Mouse (Mus musculus) urinary bladder, postnatal 10 days (tissue): ENCODE data around the gene Spns3.

Source experiments
- DNase-seq: peaks from one replicate; pipeline ENCODE4 v3.0.0; 2022; ENCODE audit warnings: low spot score

The Spns3 gene

DNA sequence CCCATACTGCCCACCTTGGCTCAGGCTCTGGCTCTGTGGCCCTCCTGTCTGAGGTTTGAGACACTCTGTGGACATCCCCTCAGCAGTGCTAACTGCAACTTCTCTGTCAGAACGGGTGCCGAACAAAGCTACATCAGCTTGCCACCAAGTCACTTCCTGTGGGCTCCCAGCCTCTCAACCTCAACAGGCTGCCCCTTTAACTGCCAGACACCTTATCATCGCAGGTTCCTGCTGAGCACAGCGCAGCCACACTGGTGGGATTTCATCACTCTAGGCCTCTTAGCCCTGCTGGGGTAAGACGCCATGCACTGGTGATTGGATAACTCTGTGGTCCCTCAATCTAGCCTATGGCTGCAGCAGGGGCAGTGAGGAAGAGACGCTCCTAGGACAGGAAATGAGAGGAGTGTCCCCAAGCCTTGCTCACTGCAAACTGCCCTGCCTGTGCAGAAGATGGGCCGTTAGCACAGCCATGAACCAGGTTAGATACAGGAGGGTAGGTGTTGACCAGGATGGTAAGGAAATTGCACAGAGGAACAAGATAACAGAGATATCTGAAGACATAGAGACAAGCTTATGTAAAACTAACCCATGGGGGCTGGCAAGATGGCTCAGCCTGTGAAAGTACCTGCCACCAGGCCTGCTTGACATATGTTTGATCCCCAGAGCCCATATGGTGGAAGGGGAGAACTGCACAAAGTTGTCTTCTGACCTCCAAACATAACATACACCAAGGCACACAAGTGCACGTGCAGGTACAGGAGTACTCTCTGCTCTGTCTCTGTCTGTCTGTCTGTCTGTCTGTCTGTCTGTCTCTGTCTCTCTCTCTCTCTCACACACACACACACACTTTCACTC, at the start of gene Spns3:
Gene Spns3, minus strand, starts transcription at position 373 of the 855 bp plus-strand sequence.
- no peak for DNase-seq

DNA sequence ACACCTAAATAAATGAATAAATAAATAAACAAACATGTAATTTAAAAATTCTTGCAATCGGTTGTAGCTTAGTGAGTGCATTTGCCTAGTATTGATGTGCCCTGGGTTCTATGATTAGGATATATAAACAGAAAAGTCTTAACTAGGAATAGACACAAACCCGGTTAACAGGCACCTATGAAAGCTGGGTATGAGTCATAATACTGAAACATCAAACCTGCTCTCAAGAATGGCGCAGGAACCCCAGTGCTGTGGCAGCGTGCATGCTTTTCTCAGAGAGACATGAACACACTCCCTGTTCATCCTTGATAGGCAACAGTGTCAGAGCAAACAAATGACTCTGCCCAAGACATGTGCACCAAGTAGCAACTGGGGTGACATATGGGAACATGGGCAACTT, 47.5 kb upstream of the Spns3 start:
- no peak for DNase-seq

DNA sequence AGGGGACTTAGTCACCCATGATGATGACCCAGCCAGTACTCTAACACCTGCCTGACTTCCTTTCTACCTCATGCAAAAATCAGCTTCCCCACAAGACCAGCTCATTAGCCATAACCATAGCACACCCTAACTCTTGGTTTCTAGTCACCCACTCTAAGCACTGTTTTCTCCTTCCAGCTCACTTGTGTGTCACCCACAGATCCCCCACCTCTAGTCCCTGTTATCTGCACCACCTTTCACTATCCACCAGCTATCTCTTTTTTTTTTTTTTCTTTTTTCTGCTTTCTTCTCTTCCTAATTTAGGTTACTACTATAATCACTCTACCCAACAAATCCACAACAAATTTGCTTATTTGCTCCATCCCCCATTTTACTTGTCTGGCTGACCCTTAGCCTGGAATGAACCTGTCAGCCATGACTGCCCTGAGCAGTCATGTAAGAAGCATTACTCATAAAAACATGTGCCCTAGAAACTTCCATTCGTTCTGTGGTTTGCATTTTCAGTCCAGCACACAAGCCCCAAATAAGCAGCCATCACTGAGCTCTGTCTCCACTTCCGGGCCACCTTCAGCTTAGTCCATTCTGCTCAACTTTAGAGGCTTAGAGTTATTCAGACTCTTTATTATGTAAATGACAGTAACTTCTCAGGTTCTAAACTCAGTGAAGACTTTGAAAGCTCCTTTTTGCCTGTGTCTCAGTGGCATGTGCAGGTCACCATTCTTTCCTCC, 44.9 kb upstream of the Spns3 start:
- DNase-seq = no peak

DNA sequence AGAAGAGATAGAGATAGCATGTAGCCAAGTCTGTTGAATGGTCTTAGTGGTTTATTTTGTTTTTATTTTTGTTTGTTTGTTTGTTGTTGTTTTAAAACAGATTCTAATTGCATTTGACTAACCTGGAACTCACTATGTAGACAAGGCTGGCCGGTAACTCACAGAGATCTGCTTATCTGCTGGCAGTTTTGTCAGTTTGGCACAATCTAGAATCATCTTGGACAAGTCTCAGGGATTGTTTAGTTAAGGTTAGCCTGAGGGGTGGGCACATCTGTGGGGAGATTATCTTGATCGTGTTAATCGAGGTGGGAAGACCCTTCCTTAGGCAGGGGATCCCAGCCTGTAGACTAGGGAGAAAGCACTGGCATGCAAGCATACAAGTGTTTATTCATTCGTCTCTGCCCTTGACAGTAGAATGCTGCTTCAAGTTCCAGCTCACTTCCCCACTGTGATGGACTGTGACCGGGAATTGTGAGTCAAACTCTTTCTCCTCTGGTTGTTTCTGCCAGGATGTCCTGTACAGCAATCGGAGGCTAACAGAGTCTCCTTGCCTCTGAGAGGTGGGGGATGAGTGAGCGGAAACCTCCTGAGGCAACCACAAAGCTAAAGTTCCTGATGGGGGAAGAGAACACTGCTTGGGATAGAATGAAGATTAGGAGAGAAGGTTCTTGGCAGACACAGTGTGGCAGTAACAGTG, 37.4 kb upstream of the Spns3 start:
- no peak for DNase-seq

DNA sequence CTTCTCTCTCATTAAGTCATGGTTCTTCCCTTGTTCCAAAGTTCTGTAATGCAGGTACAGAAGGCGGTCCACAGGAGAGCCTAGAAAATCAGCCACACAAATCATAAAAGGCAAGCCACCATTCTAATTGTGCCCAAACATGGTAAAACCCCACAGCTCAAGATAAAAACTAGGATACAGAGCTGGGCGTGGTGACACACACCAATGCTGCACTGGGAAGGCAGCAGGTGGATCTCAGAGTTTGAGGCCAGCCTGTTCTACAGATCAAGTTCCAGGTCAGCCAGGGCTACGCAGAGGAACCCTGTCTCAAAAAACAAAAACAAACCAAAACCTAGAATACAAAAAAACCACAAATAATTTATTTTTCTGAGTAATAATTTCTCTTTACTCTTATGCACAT, 36.3 kb upstream of the Spns3 start:
- DNase-seq = no peak

DNA sequence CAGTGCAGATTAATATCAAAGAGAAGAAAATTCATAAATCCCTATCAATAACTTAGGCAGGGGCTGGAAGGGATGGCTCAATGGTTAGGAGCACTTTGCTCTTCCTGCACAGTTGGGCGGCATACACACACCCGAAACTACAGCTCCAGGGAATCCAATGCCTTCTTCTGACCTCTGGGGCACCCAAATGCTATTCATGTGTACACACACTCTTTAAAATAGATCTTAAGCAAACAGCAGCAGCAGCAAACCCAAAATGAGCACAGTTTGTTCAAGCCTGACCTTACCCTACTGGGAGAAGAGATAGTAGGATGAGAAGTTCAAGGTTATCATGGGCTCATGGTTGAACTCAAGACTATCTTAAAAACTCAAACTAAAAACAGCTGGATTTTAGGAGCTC, 32.8 kb upstream of the Spns3 start:
- no peak for DNase-seq

DNA sequence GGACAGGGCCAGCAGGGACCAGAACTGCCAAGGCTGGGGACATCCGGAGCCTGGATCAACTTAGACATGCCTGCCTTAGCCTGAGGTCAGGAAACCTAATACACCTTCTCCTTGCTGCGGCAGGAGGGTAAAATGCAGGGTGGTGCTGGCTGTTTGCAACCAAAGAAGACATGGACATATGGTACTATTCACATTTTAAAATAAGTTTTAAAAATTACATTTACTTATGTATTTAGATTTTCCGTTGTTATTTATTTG, 32.1 kb upstream of the Spns3 start:
- no peak for DNase-seq

DNA sequence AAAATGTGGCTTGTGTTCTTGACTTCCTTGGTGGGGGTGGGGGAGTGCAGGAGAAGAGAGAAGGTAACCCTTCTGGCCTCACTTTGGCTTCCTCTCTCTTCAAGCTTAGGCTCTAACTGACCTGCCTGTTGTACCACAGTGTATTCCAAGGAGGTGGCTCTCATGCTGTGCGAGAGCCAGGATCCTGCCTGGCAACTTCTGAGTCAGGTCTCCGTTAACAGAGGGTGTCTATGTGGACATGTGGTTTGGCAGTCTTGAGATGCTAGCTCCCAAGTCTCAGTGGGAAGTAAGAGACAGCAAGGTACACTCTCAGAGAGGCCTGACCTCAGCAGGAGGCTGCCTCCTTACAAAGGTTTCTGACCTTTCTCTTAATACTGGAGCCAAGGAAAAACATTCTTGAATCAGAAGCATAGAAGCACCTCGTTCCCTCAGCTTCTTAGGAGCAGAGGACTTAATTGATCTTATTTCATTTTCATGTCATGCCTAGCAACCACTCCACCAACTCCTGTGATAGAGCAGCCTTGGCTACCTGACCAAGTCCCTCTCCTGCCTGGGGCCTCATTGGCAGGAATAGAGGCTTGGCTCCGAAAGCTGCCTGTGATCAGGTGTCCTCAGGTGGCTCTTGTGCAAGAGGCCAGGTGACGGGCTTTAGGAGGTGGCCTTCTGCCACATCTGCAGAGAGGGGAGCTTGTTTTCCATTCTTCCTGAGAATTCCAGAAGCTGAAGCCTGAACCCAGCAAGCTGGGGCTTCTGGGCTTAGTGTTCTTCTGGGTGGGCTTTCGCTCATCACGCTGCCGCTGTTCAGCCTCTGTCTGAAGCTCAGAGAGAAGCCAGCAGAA, 31.5 kb upstream of the Spns3 start:
- no peak for DNase-seq

DNA sequence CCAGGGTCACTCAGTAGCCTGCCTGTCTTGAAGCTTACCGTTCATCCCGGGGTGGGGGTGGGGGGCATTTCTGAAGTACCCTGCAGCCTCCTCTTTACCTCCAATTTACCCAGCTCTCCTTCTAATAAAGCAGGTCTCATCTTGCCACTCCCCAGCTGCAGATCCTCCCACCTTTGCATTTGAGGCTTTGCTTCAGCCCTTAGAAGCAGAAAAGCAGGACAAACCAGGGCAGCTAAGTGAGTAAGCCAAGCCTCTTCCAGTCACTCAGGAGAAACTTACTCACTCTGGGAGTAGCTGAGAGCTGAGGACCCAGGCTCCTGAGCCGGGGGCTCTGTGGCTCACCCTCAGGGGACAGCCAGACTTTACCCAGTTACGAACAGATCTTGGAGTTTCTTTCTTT, 28.2 kb upstream of the Spns3 start:
- no peak for DNase-seq

DNA sequence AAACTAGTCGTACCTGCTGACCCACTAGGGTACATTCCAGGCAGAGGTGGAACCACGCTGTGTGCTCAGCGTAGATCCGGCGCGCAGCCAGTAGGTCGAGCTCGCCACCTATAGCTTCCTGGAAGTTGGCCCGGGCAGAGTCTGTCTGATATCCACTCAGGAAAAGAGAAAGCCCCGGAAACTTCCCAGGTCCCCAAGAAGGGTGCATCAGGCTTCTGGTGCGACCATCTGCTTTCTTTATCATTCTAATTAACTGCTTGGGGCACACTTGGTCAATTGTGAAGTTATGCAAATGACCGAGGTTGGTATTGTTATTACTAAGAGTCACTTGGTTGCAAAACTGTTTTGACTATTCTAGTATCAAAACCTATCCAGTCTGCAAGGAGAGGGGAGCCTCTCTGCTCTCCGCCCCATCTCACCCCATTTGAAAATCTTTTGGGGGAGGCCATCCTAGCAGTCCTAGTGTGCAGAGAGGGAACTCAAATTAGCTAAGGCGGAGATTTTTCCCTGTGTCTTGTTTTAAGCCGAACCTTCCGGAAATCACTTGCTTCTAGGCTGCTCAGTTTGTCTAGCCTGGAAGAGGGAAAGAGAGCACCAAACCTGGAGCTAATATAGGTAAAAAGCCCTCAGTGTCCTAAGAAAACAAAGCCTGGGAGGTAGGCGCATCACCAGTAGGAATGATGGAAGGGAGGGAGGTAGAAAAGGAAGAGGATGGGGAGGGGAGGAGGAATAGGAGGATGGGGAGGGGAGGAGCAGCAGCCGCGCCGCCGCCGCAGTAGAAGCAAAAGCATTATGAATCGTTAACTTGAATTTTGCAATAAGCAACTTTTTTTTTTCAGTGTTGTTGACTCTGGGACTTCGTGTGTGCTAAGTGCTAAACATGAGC, 26.4 kb upstream of the Spns3 start:
- DNase-seq = no peak

DNA sequence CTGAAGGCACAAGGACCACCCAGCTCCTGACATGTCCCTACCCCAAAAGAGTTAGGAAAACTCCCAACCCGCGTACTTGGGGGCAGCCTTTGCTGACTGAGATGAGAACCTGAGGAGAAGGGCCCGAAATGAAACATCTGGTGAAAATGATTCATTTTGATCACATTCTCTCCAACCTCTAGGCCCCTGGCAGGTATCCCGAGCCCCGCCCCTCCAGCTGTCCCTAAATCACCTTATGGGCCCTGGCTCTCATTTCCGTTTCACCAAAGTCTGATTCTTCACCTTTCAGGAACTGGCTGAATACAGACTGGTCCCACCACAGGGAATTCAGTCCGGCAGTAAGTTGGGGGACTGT, 25.8 kb upstream of the Spns3 start:
- no peak for DNase-seq

DNA sequence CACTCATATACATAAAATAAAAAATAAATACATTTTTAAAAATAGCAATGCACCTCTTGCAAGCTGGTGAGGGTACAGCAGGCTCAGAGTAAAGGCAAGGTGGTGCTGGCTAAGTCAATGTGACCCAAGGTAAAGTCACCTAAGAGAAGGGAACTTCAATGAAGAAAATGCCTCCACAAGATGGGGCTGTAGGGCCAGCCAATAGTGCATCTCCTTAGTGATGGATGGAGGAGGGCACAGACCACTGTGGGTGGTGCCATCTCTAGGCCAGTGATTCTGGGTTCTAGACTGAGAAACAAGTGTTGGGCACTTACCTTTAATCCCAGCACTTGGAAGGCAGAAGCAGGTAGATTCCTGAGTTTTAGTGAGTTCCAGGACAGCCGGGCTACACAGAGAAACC, 23.5 kb upstream of the Spns3 start:
- no peak for DNase-seq

DNA sequence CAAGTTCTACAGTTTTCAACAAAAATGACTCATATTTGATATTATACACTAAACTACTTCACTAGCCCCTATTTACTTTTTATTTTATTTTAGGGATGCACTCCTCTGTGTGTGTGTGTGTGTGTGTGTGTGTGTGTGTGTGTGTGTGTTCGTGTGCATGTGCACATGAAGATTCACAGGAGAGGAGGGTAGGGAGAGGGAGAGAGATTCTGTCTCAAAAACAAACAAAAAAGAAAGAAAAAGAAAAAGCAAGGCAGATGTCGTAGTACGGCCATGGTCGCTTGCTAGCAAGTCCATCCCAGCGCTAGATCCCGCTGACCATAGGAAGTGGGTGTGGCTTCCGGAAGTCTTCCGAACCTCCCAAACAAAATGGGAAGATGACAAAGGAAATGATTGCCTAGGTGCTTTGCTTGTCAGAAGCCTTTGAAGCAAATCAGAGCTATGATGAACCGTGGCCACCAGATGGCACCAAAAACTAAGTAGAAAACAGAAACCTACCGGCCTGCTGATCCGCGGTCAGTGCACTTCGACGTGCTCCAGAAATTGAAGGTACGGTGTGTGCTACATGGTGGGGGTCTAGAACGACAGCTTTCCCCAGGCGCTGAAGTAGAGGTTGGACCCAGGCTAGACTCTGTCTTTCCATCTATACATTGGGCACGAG, 20.1 kb upstream of the Spns3 start:
- peak; percentile 37 for DNase-seq

DNA sequence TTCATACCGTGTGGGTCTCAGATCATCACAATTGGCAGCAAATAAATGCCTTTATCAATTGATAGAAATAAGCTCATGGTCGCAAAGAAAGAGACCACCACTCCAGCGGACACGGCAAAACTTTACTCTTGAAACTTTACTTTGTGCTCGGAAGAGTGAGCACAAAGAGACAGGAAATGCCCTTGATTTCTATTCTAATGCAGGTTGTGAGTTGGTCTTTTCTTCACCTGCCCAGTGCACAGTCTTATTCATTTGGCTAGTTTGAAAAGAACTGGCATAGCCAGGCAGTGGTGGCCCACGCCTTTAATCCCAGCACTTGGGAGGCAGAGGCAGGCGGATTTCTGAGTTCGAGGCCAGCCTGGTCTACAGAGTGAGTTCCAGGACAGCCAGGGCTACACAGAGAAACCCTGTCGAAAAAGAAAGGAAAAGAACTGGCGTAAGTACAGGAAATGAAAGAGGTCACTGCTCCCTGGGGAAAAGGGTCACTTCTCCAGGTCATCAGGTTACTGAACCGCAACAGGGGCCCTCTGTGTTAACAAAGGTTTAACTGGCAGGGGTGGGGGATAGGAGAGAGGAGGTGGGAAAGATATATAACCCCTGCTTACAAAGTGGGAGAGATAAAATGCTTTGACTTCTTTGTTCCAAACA, 19.5 kb upstream of the Spns3 start:
- no peak for DNase-seq

DNA sequence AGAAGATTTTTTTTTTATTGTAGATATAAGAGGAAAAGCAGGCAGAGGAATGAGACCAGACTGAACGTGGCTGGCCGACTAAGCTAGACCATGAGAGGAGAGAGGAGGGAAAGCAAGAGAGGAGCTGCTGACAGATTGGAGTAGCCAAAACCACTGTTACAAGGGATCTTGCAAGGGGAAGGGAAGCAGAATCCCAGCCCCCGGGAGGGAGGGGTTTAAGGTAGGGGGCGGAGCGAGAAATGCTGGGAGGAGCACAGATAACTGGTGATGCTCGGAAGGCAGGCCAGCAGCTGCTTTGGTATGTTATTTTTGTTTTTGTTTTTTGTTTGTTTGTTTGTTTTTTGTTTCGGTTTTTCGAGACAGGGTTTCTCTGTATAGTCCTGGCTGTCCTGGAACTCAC, 18.7 kb upstream of the Spns3 start:
- no peak for DNase-seq

DNA sequence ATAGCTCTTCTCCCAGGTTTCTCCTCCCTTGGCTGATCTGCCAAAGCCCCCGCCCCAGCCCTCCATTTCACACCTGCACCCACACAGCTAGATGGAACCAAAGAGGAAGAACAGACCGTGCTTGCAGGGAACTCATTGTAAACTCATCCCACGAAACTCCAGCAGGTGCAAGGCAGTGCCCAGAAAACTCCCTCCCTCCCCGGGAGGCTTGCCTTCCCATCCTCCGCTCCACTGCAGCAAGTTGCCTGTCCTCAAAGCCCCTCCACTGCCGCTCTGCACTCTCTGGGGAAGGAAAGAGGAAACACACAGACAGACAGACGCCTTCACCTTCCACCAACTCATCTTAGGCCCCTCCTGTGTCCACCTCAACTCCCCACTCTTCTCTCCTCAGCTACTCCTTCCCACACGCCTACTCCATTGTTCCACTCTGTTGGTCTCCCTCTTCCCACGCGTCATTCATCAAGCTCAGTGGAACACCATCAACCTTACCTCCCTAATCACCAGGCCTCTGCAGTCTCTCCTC, 16.6 kb upstream of the Spns3 start:
- DNase-seq = no peak

DNA sequence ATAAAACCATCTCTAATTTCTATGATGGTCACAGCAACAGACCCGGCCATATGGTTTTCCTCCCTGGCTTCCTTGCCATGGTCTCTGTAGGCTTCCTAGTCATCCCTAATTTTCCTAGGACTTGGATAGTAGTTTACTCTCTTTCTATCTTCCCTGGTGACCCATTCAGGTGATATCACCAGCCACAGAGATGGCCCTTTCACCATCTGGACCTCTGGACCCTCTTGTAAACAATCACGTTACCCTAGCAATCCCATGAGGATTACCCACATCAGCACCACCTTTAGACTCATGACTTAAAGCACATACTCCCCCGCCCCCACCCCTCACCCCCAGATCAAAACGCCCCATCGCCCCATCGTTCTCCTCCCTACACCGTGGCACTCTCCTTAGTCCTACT, 16.0 kb upstream of the Spns3 start:
- no peak for DNase-seq

DNA sequence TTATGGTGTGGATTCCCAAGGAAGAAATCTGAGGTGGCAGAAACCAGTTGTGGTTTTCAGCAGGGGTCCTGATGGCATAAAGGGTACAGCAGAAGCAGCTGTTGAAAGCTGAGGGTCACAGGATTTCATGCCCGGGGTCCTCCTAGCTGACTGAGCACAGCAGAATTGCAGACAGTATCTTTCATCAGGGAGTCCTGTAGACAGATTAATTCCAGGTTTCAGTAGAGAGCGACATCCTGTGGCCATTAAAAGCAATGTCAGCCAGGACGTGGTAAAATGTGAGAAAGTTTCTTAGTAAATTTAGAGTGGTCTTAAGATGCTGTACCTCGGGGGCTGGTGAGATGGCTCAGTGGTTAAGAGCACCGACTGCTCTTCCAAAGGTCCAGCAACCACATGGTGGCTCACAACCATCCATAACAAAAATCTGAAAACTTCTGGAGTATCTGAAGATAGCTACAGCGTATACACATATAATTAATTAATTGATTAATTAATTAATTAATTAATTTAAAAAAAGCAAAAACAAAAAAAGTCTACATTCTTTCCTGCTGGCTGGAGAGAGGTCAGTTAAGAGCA, 14.0 kb upstream of the Spns3 start:
- DNase-seq = no peak

DNA sequence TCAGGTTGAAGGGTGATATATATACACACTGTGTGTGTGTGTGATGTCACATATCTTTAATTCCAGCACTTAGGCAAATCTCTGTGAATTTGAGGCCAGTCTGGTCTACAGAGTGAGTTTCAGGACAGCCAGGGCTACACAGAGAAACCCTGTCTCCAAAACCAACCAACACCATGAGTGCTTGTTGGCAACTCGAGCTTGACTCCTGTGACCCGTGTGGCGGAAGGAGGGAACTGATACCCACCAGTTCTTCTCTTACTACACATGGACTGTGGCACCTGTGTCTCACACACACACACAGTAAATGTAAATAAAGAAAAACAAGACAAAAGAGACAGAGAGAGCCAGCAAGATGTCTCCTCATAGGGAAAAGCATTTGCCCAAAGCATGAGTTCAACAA, 10.4 kb upstream of the Spns3 start:
- no peak for DNase-seq

DNA sequence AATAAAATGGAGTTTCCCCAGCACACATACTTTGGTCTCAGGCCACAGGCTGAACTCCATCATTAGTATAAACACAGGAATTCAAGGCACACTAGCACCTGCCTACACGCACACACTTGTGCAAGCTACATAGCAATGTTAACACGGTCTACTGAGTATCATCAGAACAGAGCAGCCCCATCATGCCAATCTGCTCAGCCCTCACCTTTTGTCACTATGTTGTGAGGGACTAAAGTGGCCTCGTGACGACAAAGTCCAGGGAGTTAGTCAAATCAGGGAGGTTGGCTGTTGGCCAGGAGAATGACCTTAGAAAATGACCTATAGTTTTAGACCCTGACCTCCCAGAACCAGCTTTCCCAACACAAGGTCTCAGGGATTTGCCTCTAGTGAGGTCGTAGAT, 7.8 kb upstream of the Spns3 start:
- no peak for DNase-seq
